Mouse (Mus musculus) spleen, postnatal 14 days (tissue): ENCODE measurements around the gene Bcl2l12.

ENCODE experiments used
- DNase-seq, 2 experiments: peaks; one replicate each; pipeline ENCODE4 v3.0.0; 2021 to 2022; ENCODE audit warnings: low spot score in 2 of 2

Bcl2l12 gene

DNA sequence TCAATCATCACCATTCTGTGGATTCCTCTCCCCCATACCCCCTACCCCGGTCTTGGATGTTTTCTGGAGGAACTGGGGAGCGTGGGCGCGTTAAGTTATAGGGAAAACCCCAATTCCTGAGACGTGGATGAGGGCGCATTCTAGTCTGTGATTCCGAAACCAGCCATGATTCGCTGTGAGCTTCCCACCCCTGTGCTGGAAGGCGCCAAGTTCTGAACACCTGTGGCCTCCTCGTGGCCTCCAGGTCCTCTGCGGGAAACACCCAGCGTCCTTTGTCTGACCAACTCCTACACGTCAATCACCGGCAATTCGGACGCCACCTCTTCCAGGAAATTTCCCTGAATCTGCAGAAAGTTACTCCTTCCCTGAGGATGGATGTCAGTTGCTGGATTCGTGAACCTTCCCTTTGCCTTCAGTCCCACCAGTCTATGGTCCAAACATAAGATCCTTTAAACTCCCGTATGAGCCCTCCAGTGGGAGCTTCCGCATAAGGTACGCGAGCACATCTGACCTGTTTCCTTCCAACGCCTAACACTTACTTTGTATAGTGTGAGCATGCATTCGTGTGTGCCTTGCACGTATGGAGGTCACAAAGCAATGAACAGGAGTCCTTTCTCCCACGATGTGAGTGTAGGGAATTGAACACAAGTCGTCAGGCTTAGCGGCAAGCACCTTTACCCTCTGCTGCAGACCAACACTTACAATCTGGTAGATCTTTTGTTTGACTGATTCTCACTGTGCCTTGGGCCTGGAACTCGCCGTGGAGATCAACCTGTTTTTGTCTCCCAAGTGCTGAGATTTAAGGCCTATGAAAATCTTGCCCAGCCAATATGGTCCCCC lies 11.4 kb downstream of the Bcl2l12 start:
- DNase-seq = no peak

DNA sequence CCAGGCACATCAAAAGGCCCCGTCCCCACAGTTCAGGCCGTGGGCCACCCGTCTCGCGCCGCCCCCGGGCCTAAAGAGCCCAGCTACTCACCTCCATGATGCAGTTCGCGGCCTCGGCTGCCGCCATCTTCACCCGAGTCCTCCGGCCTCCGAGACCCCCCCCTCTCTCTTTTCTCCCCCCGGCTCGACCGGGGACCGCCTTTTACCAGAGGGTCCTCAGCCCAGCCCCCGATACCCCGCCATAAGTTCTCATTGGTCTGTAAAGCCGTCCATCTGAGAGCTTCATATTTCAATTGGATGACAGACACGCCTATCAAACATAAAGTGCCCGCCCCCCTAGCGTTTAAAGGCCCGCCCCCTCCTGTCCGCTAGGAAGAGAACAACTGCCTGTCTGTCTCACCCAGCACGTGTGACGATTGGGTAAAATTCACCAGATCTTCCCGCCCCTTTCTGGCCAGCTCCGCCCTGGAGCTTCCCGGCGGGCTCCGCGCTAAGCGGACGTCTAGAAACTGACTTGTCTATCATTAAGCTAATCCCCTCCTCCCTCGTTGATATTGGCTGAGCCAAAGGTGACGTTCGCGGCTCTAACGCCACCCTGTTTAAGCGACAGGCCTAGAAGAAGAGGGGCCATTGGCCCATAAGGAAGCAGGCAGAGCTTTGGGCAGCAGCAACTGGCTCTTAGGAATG lies 12.2 kb downstream of the Bcl2l12 start, which contains the start of gene Prmt1:
Prmt1 (minus strand) TSS at position 377 of the 687 bp plus-strand sequence.
- DNase-seq = peak; percentile 92

DNA sequence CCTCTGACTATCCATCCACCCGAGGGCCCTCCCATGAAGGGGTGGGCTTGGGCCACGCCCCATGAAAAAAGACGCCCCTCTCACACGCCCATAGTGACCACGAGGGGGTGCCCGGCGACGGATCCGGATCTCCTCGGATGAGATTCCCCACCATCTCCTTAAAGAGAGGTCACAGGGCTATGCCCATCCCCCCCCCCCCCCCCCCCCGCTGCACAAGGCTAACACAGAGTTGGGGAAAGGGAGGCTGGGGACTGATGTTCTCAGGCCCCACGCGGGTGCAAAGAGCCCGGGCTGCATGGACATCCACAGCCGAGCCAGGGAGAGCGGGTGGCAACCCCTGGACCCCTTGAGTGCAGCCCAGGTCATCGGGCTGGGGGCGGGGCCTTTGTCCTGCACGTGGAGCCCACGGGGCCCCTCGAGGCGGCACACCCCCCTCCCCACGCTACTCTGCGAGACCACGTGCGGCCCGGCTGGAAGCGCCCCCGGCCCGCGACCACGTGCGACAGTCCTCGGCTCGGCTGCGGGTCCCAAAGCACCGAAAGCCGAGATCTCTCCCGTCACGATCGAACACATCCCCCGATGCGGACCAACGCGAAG lies 12.8 kb downstream of the Bcl2l12 start:
- DNase-seq = peak in 1 of 2 experiments; percentile 53

DNA sequence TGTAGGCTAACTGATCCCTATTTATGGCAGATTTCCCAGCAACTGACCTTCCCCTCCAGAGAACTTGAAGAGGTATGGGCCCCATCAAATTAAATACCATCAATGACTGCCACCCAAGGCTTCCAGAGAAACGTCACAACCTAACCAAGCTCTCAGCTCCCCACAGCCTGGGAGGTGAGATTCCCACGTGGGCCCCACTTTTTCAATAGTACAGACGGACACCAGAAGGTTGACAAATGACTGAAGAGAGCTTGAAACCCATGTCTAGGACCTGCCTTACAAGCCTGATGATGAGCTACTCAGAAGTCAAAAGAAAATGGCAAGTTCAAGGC lies 13.7 kb downstream of the Bcl2l12 start:
- DNase-seq = no peak

DNA sequence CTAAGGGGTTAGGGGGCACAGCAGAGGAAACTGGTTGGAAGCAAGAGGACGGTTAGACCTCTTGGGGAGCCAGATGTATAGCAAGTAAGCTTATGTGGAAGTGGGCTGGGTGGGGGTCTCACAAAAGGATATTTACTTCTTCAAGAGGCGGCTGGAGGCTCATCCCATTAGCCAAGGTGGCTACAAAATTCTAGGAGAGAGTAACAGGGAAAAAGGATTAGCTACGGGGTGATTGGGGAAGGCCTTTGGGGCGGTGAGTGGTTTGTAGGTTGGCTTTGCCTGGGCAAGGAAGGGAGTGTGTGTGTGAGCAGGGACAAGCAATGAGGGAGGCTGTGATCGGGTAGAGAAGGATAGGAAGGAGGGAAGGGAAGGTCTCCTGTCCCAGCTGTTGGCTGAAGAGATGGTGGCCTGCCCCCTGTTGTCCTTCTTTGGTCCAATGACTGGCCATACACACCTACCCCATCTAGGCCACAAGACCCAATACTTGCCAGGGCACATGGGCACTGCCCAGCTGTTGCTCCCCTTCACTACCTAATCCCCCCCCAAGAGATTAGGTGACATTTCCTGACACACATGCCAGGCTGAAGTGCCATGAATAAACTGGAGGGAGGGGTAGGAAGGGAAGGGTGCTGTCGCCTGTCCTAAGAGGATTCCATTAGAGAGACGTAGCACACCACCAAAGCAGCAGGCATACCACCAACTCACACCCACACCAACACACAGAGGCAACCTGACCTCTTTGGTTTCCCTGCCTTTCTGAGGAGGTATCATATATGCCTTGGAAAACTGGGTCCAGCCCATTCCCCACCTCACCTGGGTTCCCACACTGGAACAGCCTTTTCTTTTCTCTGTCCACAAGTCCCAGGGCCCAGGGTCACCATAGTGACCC lies 14.3 kb downstream of the Bcl2l12 start:
- no peak for DNase-seq

DNA sequence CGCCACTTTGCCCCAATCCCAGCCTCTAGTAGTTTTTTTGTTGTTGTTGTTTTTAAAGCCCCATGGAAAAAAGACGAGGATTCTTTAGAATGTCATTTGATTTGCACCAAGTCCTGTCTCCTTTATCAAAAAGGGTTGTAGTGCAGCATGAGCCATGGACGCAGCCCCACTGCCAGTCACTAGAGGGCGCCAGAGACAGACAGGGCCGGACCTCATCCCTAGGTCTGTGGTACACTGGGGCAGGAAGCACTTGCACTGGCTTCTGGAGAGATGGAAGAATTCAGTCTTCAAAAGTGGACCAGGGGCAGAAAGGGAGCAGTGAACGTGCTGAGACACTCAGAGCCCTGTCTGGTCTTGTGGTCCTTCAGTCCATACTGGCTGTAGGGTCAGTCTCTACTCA lies 15.4 kb downstream of the Bcl2l12 start:
- peak; percentile 76 to 89 for DNase-seq

DNA sequence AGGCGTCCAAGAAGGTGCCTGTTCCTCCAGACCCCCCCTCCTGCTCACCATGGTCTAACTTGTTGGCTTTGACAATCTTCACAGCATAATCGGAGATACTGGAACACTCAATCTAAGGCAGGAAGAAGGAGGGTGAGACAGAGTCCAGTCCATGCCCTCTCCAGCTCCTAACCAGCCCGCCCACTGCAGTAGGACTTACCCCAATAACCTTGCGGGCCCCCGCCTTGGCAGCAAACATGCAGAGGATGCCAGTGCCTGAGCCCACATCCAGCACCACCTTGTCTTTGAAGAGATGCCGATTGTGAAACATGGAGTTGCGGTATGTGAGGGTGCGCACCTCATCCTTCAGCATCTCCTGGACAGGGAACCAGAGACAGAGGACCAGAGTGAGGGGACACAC lies 17.0 kb downstream of the Bcl2l12 start:
- DNase-seq = no peak

DNA sequence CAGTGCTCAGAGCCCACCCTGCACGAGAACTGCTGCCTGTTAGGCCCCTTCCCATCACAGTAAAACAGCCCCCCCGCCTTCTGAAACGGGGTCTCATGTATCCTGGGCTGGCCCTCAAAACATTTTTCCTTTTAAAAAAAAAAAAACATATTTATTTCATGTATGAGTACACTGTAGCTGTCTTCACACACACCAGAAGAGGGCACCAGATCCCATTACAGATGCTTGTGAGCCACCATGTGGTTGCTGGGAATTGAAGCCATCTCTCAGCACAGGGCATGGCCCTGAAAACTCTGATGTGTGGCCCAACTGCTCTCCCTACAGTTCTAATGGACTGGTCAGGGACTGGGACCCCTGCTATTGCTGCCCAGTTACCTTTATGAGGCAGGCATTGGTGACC lies 20.2 kb downstream of the Bcl2l12 start:
- no peak for DNase-seq

DNA sequence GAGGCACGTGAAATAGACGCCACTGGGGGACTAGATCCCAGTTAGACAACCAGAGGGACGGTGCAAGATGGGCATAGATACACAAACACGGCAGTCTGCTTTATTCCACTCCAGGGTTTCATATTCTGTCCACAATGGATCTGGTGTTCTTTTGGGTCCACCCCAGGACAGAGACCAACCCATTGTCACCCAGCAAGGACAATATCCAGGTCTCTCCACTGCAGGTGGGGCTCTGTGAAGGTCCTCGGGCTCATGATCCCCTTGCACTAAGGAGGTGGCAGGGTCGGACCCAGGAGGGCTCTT lies 23.4 kb downstream of the Bcl2l12 start:
- no peak for DNase-seq

DNA sequence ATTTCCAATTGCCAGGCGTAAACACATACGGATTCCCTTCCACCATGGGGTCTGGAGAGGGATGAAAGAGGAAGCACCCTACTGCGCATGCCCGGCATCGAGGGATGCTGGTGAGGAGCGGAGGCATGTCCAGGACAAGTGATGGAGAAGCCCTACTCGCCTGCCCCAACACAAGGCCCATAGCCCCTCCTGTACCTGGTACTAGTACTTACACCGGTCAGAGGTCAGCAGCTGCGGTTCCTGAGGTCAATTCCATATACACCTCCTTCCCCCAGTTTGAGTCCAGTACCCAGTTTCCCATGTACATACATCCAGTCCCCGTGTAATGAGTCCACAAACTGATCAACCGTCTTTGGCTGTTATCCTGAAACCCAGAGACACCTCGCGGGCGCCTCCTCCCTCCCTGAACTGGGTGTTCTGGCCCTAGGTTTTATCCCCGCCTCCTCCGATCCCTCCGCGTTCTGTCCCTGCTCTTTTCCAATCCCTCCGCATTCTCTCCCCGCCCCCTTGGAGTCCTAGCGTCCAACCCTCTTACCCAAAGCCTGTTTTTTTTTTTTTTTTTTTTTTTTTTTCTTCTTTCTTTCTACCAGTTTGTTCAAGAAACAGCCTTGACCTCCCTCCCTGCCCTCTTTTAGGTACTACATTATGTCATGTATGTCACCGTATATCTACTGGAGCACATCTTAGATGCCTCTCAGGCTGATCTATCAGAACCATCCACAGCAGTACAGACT lies 24.0 kb downstream of the Bcl2l12 start, which contains the start of gene Cpt1c:
Cpt1c (minus strand) TSS at position 469 of the 734 bp plus-strand sequence.
- DNase-seq = peak; percentile 37 to 49

DNA sequence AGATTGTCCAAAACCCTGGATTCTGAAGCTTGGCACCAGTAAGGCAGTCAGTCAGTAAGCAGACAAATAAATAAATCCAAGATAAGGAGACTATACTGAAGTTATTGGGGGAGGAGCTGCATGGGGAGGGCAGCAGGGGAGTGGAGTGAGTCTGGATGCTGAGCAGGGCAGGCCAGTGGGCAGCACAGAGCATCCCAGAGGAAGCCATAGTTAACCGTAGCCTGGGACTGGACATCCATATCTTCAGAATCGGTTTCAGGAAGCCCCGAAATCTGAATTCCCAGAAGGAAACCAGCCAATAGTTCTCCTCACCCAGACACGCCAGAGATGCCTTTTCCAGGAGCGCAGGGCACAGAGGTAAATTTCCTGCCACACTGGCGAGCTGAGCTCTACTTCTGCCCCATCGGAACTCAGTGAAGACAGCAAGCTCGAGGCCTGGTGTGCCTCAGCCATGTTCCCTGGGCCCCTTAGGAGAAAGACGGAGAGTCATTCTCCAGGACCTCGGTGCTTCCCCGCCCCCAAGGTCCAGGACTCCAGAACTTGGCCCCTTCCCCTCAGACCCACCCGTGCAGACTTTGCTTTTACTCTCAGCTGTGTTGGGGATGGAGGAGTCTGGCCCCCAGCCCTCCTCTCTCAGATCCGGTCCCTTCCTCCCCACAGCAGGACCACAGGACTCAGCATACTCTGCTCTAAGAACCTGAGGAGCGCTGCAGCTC lies 24.9 kb downstream of the Bcl2l12 start:
- no peak for DNase-seq

DNA sequence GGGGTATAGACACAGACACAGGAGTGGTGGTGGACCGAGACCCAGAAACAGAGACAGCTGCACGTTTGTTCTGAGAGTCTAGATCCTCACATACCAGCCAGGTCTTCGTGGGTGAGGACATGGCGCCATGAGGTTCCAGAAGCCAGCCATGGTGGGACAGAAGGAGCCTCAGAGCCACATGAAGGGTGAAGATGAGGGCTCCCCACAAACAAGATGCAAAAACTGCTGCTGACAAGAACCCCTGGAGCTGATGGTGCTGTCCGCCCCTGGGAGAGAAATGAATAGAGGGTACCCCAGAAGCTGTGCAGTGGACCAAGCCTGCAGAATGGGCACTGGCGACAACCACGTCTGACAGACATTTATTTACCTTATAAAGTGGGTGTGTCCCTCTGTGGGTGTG lies 27.4 kb downstream of the Bcl2l12 start:
- DNase-seq = no peak

DNA sequence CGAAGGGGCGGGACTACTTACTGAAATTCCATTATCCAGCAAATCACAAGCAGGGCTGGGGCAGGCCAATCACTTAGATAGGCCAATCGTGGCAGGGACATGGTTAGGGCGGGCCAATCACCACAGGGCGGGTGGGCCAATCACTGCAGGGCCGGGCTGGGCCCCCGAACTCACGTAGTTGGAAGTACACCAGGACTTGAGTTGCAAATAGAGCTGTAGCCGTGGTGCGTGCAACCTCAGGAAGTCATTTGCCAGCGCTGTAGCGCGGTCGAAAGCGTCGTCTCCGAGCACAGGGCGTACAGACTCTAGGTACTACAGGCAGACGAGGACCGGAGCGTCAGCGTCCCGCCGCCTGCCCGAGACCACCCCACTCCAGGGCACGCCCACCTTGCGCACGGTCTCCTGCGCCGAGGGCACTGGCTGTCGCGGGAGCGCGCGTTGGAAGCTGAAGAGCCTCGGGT lies 28.3 kb downstream of the Bcl2l12 start:
- DNase-seq = peak; percentile 36 to 45

DNA sequence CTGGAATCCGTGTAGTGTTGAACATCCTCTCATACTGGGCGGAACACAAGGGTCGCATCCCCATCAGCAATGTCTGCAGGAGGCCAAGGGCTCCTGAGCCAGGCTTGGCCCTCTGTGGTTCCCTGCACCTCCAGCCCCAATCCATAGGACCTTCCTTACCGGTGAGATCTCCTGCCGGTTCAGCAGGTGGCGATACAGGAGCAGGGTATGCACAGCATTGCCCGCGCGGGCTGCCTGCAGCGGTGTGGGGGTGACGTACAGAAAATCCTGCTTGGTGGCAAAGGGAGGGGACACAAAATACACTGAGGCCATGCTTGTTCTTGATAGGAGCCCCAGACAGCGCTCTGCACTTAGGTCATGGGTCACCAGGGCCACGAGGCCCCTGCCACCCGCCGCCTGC lies 31.9 kb downstream of the Bcl2l12 start:
- DNase-seq = no peak

DNA sequence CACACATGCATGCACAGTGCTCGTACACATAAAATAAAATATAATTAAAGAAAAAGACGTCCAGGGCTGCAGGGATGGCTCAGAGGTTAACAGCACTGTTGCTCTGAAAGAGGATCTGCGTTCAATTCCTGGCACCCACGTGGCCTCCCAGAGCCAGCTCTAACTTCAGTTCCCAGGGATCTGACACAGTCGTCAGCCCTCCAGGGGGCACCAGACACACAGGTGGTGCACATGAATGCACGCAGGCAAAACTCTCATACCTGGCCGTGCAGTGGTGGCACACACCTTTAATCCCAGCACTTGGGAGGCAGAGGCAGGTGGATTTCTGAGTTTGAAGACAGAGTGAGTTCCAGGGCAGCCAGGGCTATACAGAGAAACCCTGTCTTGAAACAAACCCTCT lies 32.5 kb downstream of the Bcl2l12 start:
- DNase-seq = no peak

DNA sequence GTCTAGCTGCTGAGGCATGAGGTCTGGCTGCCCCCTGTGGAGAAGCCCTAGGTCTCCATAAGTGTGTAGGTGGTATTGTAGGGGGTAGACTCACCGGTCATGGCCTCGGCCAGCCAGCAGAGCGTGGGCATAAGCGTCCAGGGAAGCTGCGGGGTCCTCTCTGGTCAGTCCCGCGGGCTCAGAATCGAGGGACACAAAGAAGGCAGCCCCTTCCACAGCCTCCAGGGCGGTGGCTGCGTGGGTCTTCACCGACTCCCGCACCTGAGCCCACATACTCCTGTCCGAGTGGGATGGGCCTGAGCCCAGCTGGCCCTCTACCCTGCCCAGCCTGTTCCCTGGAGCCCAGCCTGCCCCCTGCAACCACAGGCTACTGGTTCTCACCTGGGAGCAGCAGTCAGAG lies 33.5 kb downstream of the Bcl2l12 start:
- no peak for DNase-seq

DNA sequence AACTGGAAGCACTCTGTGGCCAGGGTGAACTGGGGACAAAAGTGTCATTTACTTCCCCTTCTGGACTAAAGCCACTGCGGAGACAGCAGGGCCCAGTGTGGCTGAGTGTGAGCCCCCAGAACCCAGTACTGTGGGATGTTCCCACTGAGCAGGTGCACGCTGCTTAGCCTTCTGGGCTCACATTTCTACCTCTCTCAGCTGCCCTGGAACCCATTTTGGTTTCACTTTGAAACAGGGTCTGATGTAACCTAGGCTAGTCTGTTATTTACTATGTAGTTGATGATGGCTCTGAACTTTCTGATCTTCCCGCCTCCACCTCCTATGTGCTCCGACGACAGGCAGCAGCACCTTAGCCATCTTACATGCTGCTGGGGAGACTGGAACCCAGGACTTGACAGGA lies 35.7 kb downstream of the Bcl2l12 start:
- no peak for DNase-seq

DNA sequence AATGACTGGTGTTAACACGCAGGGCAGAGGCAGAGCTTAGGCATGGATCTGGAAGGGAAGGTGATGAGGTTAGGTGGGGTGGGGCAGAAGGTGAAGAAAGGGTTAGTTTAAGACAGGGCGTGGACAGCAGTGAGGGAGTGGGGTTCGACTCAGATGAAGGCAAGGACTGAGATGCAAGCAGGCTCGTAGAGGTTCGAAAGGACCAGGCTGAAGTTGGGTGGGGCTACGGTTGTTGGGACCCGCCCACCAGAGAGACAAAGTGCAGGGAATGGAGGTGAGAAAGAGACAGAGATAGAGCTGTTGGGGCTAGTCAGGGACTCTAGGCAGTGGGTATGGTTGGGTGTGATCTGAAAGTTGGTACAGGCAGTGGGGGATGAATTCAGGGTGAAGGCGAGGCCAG lies 36.2 kb downstream of the Bcl2l12 start:
- DNase-seq = no peak

DNA sequence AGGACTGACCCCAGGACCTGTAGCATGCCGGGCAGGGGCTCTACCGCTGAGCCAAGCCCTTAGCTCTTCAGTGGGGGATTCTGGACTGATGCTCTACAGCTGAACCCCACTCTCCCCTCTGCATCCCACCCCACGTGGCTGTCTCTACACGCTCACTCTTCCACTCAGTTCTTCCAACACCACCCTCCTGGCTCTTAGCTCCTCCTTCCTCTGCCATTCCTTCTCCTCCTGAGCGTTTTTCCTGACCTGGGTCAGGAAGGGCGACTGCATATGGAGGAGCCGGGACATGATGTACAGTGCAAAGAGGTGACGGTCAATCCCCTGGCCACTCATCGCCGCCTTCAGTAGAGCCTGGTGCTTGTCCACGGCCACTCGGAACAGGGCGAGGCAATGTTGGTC lies 38.0 kb downstream of the Bcl2l12 start:
- DNase-seq = no peak

DNA sequence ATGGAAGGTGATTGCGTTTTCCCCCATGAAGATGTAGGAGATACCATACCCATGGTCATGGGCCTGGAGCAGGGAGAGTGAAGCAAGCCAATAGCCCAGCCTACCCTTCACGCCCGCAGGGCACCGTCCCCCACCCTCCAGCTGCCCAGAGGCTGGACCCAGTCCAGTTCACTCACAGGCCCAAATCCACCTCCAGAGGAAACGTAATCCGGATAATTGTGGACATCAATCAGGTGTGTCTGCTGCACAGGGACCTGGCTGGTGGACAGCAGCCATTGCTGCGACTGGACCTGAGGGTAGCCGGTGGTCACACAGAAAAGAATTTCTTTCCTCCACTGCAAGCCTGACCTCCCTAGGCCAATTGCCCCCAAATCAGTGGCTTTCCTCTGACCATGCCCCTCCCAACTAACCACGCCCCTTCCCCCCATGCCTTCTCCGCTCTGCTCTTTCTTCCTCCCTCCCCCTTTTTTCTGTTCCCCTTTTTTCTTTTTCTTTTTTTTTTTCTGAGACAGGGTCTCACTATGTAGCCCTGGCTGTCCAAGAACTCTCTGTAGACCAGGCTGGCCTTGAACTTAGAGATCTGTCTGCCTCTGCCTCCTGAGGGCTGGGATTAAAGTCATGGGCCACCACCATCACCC lies 38.5 kb downstream of the Bcl2l12 start:
- DNase-seq = peak in 1 of 2 experiments; percentile 48
